Mouse (Mus musculus): ENCODE measurements around the gene Il2ra.
"Not testable (repeated sequence)": the region's sequence is repeated elsewhere in the genome, so short reads cannot be mapped to it uniquely, and the experiment has no call there.

Gene Il2ra

DNA sequence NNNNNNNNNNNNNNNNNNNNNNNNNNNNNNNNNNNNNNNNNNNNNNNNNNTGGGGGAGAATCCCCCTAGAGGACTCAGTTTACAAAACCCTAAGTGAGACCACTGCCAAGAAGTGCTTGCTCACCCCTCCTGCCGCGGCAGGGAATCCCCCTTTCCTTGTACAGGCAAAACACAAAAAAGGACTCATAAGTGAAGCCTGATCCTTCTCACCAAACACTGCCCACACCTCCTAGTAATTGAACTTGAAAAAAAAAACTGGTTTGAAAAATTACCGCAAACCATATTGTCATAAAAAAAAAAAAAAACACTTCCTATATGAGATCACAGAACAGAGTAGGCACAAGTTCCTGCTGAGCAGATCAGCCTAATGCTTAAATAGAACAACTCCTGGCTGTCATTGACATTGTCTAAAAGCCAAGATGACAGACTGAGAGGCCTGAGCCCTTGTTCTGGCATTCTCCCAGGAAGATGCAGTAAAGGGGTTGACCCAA is at the start of gene Il2ra:
TSS of gene Il2ra (plus strand) at position 357 of the 491 bp plus-strand sequence.
- DNase-seq = no peak

DNA sequence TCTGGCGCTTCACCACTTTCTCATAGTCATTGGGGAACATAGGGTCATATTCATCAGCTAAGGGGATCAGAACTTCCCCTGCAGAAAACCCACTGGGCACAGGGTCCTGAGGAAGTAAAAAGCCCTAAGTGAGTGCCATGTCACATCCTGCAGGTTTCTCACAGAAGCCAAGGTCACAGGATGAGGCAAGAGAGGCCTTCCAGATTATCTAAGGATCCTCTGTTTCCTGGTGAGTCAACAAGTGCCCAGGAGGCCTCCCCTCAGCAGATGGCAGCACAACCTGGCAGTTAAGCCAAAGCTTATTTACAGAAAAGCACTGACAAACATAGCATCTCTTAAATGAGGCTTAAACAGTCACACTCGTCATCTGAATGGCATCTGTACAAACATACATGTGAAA is 45.9 kb upstream of the Il2ra start:
- DNase-seq = no peak

DNA sequence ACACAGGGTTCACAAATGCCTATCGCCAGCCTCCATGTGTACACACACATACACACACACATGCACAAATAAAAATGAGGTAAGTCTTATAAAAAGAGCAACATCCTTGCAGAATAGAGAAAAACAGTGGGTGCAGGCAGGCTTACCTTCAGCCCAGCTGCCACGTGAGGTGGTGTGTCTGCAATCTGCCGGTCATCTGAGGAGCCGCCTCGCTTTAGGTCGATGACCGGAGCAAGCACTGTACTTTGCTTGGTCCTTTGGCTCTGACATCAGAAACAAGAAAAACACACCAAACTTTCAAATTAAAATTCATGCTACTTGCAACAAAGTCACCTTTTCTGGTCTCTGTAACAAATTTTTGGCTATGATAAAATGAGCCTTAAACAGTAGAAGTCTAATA is 44.7 kb upstream of the Il2ra start:
- DNase-seq = no peak

DNA sequence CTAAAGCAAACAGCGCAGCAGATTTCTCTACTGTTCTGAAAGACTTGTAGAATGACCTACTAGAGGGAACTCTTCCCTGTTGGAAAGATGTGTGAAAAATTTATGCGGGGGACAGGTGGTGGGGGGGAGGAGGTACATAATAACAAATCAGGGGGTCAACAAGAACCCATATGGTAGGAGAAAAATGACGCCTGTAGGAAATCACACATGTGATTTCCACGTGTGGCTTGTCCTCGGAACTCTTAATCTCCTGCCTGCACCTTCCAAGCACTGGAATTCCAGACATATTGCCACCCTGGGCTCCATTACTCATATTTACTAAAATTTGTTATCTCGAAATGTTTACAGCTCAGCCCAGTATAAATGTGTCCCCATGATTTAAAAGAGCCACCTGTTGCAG is 40.8 kb upstream of the Il2ra start:
- DNase-seq = no peak

DNA sequence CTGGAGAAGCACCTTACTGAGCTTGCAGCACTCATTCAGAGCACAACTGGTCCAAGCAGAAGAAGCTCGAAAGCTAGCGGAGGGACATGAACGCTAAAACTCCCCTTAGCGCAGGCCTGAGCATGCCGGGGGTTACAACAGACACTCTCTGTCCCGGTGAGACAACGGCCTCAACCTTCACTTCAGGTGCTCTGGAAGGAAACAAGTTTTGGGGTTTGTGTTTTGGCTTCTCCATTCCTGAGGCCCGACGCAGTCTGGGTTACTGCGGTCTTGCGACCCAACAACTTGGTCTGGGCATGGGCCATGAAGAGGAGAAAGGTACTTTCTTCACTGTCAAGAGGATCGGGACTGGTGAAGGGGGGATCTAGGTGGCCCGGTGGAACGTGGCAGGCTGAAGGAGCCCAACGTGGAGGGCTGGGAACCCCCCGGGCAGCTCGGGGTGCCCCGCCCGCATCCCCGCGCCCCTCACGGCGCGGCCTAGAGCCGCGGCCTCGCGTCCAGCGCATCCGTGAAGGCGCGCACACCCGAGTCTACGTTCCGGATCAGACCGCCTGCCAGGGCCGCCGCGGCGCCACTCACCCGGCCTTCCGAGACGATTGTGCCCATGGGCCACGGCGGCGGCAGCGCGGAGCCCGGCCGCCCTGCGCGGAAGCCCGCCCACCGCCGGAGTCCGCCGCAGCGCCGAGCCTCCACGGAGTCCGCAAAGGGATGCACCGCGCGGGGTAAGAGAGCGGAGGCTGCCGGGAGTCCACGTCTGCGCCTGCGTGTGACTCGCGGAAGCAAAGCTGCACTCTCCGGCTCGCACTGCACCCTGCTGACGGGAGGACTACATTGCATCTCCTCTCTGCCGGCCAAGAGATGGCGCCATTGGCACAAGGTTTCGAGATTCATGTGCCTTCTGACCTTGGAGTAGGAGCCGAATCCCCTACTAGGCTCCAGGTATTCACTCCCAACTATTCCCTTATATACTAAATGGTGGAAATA is 39.8 kb upstream of the Il2ra start:
- peak; percentile 95 for DNase-seq

DNA sequence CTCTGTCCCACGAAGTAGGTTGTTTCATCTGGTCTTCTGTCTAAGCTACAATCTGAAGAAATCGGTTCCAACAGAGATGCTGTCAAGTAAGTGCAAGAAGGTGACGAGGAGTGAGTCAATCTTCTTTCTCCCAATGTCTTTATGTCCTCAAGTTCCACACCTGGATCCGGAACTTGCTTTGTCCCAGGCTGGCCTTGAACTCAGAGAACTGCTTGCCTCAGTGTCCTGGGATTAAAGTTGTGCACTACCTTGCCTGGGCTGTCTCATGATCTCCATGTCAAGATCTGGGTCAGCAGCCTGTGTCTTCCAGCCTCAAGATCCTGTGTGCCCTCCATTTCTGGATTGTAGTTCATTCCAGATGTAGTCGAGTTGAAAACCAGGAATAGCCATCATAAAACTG is 38.6 kb upstream of the Il2ra start, which contains the start of gene Rbm17:
TSS of gene Rbm17 (minus strand) at position 101 of the 400 bp plus-strand sequence.
- no peak for DNase-seq

DNA sequence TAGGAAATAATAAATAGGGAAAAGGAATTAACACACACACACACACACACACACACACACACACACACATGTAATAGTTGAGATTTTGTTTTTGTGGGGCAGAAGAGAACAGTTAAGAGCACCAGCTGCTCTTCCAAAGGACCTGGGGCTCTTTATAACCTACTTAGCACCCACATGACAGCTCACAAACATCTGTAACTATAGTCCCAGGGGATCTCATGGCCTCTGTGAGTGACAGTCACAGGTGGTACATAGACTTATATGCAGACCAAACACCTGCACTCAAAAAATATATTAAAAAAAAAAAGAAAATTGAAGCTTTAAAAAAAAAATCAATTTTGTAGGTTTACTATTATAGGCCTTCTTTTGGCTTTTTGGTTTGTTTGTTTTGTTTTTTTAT is 37.7 kb upstream of the Il2ra start:
- DNase-seq = no peak

DNA sequence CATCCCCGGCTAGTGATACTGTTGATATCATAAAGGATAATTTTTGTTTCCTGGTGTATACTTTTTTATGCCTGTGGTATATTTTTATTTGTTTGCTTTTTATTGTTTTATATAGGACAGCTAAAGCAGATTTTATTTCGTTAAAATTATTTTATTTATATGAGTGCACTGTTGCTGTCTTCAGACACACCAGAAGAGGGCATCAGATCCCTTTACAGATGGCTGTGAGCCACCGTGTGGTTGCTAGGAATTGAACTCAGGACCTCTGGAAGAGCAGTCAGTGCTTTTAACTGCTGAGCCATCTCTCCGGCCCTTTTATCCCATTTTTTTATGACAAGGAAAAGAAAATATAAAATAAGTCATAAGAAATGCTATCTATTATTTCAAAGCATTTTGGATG is 35.9 kb upstream of the Il2ra start:
- DNase-seq = not testable (repeated sequence)

DNA sequence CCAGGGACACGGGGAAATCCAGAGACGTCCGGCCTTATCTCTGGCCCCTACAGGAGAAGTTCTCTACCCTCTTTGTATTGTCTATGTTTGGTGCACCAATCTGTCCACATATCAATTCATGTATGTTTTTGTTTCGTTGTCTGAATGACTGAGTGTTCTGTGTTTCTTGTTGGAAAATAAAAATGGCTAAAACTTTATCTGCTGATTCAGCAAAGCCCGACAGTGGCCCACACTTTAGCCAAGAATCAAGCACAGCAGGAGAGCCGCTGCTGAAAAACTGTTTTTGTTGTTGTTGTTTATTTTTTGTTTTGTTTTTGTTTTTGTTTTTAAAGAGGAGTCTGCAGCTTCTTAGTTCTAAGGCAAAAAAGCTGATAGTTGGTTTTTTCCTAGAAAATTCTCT is 29.7 kb upstream of the Il2ra start:
- DNase-seq = not testable (repeated sequence)

DNA sequence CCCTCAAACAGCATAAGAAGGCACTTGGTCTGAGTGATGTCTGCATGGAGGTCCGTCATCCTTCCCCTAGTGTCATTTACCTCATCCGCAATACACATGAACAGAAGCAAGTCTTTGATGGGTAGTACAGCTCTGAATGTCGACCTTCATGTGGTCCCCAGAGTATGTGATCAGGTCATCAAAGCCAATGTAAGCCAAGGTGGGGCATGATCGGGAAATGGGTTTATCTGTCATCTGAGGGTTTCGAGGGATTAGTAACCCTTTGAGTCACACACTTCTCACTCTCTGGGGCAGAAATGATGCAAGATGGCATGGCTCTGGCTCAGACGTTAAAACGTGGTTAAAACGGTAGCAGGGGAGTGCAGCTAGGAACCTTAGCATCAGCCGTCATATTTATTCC is 25.8 kb upstream of the Il2ra start:
- DNase-seq = no peak

DNA sequence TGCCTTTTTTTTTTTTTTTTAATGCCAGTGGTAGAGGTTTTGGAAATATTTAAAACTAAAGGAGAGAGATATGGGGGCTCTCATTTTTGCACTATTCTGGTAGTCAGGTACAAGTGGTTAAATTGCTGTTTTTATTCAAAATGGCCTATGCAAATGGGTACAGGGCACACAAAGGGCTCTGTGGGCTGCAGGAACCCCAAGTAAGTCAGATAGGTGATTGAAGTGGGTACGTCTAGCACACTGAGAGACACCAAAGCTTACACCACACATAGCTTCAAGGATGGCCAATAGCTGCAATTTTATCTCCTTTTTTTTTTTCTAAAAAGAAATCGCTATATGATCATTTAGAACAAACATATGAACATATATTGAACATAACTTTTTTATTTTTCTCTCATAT is 23.0 kb upstream of the Il2ra start:
- no peak for DNase-seq

DNA sequence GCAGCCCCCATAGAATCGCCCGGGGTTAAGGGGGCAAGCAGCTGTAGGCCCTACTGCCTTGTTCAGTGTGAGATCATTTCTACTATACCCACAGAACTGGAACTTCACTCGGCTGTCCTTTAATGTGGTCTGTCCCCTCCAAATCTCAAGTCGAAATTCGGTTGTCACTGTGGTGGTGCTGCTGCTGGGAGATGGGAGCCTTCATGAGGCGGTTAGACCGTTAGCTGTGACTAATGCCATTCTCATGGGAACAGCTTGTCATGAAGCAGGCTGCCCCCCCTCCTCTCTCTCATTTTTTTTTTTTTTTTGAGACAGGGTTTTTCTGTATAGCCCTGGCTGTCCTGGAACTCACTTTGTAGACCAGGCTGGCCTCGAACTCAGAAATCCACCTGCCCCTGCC is 19.4 kb upstream of the Il2ra start:
- no peak for DNase-seq

DNA sequence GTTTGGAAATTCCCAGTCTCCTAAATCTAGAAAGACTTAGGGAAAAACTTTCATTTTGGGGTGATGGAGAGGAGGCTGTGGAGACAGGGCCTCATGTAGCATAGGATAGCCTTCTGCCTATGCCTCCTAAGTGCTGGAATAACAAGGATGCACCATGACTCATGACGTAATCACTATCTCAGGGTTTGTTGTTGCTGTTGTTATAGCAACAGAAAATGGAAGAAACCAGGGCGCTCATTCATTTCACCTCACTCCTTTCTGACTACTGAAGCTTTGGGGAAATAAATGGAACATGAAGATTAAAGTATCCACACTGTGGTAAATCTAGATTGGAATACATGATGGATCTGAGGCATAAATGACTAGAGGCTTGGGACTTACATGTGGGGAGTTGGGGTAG is 18.9 kb upstream of the Il2ra start:
- DNase-seq = no peak

DNA sequence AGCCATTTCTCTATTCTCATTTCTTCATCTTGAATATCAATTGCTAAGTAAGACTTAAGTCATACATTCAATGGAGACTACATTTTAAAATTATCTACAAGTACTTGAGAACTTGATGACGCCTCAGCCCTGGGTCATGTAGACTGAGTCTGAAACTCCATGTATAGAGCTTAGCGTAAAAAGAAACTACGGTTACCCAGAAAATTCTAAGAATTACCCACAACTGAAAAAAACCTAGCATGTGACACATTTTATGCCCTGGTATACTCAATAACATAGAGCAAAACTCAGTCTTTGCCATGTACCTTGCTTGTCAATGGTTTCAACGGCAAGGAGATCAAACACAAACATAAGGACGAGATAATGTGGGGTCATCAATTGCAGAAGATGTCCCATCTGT is 16.7 kb upstream of the Il2ra start, which contains the start of gene Gm17490:
TSS of gene Gm17490 (minus strand) at position 375 of the 400 bp plus-strand sequence.
- DNase-seq = no peak

DNA sequence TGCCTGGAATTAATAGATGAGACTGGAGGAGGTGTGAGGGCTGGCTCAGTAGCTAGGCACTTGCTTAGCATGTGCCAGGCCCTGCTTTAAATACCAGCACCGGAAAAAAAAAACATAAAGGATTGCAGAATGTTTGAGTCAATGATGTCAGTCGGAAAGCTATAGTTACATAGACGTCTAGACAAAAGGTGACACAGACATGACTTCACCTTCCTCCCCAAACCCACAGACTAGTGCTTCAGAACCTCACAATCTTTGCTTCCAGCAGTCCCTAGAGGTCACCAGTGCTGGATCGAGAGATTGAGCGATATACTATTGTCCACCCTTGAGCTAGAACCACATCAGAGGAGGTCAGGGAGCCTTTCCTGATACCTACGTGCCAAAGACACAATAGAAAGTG is 7.6 kb upstream of the Il2ra start:
- no peak for DNase-seq

DNA sequence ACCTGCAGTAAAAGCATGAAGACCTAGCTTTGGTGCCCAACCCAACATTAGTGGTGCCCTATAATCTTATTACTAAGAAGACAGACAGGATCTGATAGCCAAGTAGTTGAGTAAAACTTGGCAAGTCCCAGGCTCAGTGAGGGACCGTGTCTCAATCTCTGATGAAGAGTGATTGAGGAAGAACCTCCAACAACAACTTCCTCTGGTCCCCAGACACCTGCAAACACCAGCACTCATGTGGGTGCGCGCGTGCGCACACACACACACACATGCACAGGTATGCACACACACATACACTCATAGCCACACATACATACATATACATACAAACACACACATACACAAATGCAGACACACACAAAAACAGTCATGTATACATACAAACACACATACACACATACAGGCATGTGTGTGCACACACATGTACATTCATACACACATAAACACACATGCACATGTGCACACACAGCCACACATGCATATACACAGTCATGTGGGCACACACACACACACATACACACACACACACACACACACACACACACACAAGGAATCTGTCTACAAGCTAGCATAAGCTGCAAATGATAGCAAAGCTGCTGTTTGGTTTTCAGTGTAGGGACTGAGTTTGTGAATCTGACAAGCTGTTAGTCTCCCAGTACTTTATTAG is 7.0 kb upstream of the Il2ra start:
- DNase-seq = no peak

DNA sequence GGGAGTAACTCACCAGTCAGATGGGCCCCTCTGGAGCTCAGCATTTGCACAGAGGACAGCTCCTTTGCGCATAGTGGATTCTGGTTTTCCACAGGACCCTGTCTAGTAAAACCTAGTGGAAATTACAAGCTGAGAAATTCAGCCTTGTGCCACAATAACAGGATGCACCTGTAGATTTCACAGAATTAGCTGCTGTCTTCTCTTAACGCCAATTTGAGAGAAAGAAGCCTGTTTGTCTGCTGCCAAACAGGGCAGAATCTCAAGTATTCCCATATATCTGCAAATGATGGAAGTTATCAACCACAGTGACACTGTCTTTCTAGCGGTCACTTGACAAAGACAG is 6.5 kb upstream of the Il2ra start:
- DNase-seq = no peak

DNA sequence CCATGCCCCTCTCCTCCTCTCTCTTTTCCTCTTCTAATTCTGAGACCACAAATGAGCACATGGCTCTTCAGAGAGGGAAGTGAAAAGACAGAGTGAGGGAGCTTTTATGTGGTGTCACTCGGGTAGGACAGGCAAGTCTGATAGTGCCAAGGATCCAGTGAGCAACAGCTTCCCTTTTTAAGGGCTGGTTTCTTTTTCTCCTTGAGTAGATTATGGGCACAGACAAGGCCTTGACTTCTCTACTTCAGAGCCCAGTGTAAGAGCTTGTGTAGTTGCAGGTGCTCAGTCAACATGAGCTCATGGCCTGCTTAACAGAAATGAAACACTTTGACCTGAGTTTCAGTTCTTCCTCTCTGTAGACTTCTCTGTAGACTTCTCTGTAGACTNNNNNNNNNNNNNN is 5.5 kb upstream of the Il2ra start:
- no peak for DNase-seq

DNA sequence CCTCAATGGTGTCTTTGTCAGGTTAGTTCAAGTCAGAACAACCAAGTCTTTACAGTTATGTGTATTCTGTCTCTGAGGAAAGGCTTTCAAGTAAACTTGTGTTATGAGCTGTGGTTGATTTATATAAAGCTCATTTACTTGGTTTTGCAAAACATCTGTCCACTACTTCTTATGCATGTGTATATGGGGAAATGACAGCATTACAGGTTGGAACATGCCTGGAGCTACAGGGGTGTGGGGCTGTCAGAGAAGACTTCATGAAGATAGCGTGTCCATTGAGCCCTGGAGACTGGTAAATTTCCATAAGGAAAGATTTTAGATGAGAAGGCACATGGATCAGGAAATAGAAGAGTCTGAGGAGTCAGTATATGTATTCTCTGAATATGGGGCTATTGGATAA is 1.4 kb downstream of the Il2ra start:
- no peak for DNase-seq

DNA sequence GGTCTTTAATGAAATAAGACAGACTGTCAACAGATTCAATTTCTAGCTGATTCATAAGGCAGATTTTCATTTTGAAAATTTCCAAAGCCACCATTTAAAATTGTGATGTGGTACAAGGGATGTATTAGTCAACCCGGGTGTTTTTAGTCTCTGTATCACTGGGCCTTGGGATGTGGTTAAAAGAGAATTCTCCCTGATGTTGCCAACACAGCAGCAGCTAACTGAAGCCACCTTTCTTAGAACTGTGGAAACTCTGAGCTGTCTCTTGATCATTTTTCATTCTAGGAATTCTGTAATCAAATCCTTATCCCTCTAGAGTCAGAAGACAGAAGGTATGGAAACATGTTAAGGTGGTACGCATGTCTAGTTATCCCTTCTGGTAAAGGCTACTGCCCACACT is 2.7 kb downstream of the Il2ra start:
- no peak for DNase-seq

DNA sequence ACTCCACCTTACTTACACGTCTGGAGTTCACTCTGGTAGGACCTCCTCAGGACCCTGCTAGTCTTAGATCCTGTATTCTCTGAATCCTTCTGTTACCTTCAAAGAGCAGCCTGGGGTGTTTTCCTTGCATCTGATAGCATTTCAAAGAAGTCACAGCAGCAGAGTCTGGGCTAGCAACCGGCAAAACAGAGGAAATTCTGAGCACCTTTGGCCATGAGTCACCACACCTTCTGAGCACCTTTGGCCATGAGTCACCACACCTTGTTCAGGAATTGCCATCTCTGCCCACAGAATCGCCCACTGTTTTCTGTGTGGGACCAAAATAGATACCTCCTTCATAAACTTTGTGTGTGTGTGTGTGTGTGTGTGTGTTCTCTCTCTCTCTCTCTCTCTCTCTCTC is 8.9 kb downstream of the Il2ra start:
- no peak for DNase-seq

DNA sequence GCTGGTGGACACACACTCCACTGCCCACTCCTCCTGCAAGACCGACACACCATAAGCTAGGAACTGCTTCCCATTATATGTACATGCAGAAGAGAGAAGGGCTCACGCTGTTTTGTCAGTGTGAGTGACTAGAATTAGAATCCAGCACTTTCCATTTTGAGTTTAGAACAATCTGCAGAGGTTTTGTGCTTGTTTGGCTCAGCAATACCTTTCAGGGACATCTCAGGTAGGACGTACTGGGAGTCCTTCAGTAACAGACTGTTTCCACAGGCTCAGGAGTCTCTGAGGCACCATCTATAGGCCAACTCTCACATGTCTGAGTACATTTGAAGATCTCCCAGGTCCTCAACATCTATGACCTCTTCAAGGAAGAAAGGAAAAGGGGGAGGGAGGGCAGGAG is 9.6 kb downstream of the Il2ra start:
- no peak for DNase-seq

DNA sequence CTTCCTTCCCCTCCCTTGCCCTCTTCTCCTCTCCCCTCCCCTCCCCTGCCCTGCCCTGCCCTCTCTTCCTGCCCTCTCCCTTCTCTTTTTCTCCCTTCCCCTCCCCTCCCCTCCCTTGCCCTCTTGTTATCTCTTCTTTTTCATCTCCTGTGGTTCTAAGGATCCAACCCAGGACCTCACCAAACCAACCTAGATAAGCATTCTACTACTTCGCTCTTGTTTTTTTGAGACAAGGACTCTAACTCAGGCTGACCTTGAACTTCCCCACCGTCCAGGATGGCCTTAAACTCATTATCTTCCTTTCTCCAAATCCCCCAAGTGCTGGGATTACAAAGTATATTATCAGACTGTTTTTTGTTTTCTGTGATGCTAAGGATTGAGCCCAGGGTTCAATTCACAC is 10.2 kb downstream of the Il2ra start:
- no peak for DNase-seq

DNA sequence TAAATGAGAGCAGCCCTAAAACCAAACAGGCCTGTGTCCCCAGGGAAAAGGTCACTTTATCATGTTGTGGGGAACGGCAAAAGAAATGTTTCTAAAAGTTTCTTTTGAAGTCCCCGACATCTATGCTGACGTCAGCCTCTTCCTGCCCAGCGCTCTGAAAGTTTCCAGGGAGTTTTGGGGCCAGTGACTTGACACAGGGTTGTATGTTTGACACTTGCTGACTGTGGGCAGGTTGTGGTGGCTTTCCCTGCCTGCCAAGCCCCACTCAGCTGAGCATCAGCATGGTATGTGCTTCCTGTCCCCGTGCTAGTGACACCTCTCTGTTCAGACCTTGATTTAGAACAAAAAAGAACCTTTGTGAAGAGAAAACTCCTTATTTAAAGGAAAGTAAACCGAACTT is 10.7 kb downstream of the Il2ra start:
- DNase-seq = no peak
